Mouse (Mus musculus): ENCODE results near the gene Akt1. TPM values are rescaled to one million over a fixed set of nuclear protein-coding genes. Genes with fewer than 3 reads are reported as not detected.

Gene Akt1
- polyA plus RNA-seq, 1 experiment from 2014 or later: 58.7 TPM

DNA sequence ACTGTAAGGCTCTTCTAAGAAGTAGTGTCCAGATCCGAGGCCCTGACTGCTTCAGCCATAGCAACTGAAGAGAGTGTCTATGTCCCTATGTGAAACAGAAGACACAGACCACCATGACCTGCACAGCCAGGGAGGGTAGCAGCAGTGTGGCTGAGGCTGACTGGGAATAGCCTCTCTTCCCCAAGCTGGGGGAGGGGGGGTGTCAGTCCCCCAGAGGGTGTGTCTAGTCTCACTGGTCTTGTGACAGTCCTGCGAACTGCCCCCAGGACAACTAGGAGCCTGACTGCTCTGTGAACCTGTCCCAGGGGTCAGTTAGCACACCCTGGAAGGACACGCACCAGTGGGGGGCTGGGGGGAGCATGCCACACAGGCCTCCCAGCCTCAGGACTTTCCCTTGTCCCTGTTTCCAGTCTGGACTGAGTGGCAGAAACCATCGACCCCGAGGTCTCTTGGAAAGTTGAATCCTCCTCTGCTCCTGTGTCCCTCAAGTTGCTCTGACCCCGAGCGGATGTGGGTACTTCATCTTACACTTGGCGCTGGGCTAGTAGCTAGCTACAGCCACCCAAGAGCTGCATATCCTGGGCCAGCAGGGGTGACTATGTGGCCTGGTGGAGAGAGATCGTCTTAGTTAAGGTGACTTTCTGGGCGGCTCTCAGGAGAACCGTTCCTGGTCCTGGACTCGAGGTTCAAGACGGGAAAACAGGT, 55.6 kb downstream of the Akt1 start:
- ATAC-seq: no peak
- H3K9ac ChIP-seq (ENCODE audit: low read depth, low read length): peak overlapping the region; percentile 65

DNA sequence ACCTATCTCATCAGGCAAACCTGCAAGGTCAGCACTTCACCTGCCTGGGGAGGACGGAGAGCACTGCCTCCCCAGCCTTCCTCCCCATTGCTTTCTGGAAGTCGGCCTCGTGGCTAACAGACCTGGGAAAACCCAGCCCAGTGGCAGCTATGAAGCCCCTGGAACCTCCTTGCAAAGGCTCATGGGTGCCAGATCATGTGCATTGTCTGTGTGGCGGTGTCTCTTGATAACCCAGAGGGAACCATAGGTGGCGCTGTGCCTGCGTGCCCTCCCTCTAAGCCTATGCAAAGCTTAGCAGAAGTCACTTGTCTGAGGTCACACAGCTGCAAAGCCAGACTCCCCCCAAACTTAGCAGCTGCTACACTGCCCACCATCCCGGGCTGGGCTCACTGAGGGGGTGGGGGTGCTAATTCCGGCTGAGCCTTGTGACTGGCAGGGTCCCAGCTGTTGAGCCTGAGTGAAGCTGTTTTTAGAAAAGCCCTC, 56.7 kb downstream of the Akt1 start:
- WGBS: 12% methylated on average over 8 of the region's 8 CpGs
- H3K27ac ChIP-seq (ENCODE audit: low read length): no peak overlapping the region
- no peak overlapping the region for H3K4me2 ChIP-seq (ENCODE audit: low read length)
- no peaks in the 10 kb centered on the region for H3K36me3 ChIP-seq (ENCODE audit: control insufficient read depth, insufficient read depth, low read length)
- no peak overlapping the region for H3K4me3 ChIP-seq (ENCODE audit: low read depth, low read length)
- peaks cover 9% of the 10 kb centered on the region; the same call in 1 of the 2 replicates for H3K4me1 ChIP-seq (ENCODE audit: control insufficient read depth, insufficient read depth, low read length)
- peaks cover 11% of the 10 kb centered on the region for H3K27me3 ChIP-seq (ENCODE audit: control insufficient read depth, insufficient read depth, low read depth, low read length)
- H3K9me3 ChIP-seq (replicated peaks; ENCODE audit: control insufficient read depth, low read length, poor library complexity, severe bottlenecking): no peaks in the 10 kb centered on the region
- H3K9ac ChIP-seq (ENCODE audit: low read depth, low read length): no peak overlapping the region
- ATAC-seq: 0 out of 2 replicates have a peak, but pooled peaks have one; percentile 38

More for the DNA sequence above, 55.6 kb downstream of the Akt1 start:
- H3K27ac ChIP-seq (ENCODE audit: low read length): no peak overlapping the region
- H3K4me1 ChIP-seq (ENCODE audit: control insufficient read depth, insufficient read depth, low read length): peaks cover 9% of the 10 kb centered on the region; the same call in 1 of the 2 replicates
- no peaks in the 10 kb centered on the region for H3K9me3 ChIP-seq (replicated peaks; ENCODE audit: control insufficient read depth, low read length, poor library complexity, severe bottlenecking)
- peak overlapping the region; percentile 55 for H3K4me3 ChIP-seq (ENCODE audit: low read depth, low read length)
- H3K27me3 ChIP-seq (ENCODE audit: control insufficient read depth, insufficient read depth, low read depth, low read length): peaks cover 11% of the 10 kb centered on the region
- H3K4me2 ChIP-seq (ENCODE audit: low read length): peak overlapping the region; percentile 87
- no peaks in the 10 kb centered on the region for H3K36me3 ChIP-seq (ENCODE audit: control insufficient read depth, insufficient read depth, low read length)
- WGBS: 32% methylated on average over 13 of the region's 13 CpGs

- WGBS: 89% methylated on average over 11 of the region's 11 CpGs
- Histone ChIP-seq H3K27me3 (ENCODE audit: control insufficient read depth, insufficient read depth, low read depth, low read length) (peaks cover 11% of the 10 kb centered on the region), H3K9ac (ENCODE audit: low read depth, low read length) (no peak overlapping the region)
Measured at GRCm38 (mm10) chr12:112617184-112617583, 57.5 kb downstream of the Akt1 start.

GRCm38 (mm10) chr12:112616668-112617067, 58.0 kb downstream of the Akt1 start:
- Histone ChIP-seq H3K36me3 (ENCODE audit: control insufficient read depth, insufficient read depth, low read length) (no peaks in the 10 kb centered on the region), H3K27me3 (ENCODE audit: control insufficient read depth, insufficient read depth, low read depth, low read length) (peaks cover 11% of the 10 kb centered on the region), H3K9ac (ENCODE audit: low read depth, low read length) (no peak overlapping the region), H3K4me3 (ENCODE audit: low read depth, low read length) (no peak overlapping the region), H3K9me3 (replicated peaks; ENCODE audit: control insufficient read depth, low read length, poor library complexity, severe bottlenecking) (no peaks in the 10 kb centered on the region), H3K4me1 (ENCODE audit: control insufficient read depth, insufficient read depth, low read length) (peaks cover 9% of the 10 kb centered on the region; the same call in 1 of the 2 replicates), H3K27ac (ENCODE audit: low read length) (no peak overlapping the region), H3K4me2 (ENCODE audit: low read length) (no peak overlapping the region)
- no peak for ATAC-seq
- 63% methylated on average over 9 of the region's 9 CpGs for WGBS

More at GRCm38 (mm10) chr12:112617184-112617583, 57.5 kb downstream of the Akt1 start:
- Histone ChIP-seq H3K4me3 (ENCODE audit: low read depth, low read length) (no peak overlapping the region), H3K36me3 (ENCODE audit: control insufficient read depth, insufficient read depth, low read length) (no peaks in the 10 kb centered on the region), H3K4me2 (ENCODE audit: low read length) (no peak overlapping the region), H3K4me1 (ENCODE audit: control insufficient read depth, insufficient read depth, low read length) (peaks cover 9% of the 10 kb centered on the region; the same call in 1 of the 2 replicates), H3K27ac (ENCODE audit: low read length) (no peak overlapping the region), H3K9me3 (replicated peaks; ENCODE audit: control insufficient read depth, low read length, poor library complexity, severe bottlenecking) (no peaks in the 10 kb centered on the region)
- no peak for ATAC-seq

- no peak overlapping the region for H3K4me3 ChIP-seq (ENCODE audit: low read depth, low read length)
- H3K4me1 ChIP-seq (ENCODE audit: control insufficient read depth, insufficient read depth, low read length): no peaks in the 10 kb centered on the region
- H3K27ac ChIP-seq (ENCODE audit: low read length): no peak overlapping the region
- H3K9ac ChIP-seq (ENCODE audit: low read depth, low read length): no peak overlapping the region
- no peak for ATAC-seq
- H3K9me3 ChIP-seq (replicated peaks; ENCODE audit: control insufficient read depth, low read length, poor library complexity, severe bottlenecking): no peaks in the 10 kb centered on the region
- no peak overlapping the region for H3K4me2 ChIP-seq (ENCODE audit: low read length)
- no peaks in the 10 kb centered on the region for H3K27me3 ChIP-seq (ENCODE audit: control insufficient read depth, insufficient read depth, low read depth, low read length)
- H3K36me3 ChIP-seq (ENCODE audit: control insufficient read depth, insufficient read depth, low read length): no peaks in the 10 kb centered on the region
- WGBS: 90% methylated on average over 10 of the region's 10 CpGs
Measured at GRCm38 (mm10) chr12:112609031-112609430, 65.7 kb downstream of the Akt1 start.

GRCm38 (mm10) chr12:112606998-112607397, 67.7 kb downstream of the Akt1 start:
- Histone ChIP-seq H3K27ac (ENCODE audit: low read length) (no peak overlapping the region), H3K4me3 (ENCODE audit: low read depth, low read length) (no peak overlapping the region), H3K4me1 (ENCODE audit: control insufficient read depth, insufficient read depth, low read length) (no peaks in the 10 kb centered on the region), H3K9ac (ENCODE audit: low read depth, low read length) (no peak overlapping the region), H3K36me3 (ENCODE audit: control insufficient read depth, insufficient read depth, low read length) (no peaks in the 10 kb centered on the region), H3K4me2 (ENCODE audit: low read length) (no peak overlapping the region), H3K9me3 (replicated peaks; ENCODE audit: control insufficient read depth, low read length, poor library complexity, severe bottlenecking) (no peaks in the 10 kb centered on the region), H3K27me3 (ENCODE audit: control insufficient read depth, insufficient read depth, low read depth, low read length) (no peaks in the 10 kb centered on the region)
- no peak for ATAC-seq
- WGBS: 81% methylated on average over 6 of the region's 6 CpGs

DNA sequence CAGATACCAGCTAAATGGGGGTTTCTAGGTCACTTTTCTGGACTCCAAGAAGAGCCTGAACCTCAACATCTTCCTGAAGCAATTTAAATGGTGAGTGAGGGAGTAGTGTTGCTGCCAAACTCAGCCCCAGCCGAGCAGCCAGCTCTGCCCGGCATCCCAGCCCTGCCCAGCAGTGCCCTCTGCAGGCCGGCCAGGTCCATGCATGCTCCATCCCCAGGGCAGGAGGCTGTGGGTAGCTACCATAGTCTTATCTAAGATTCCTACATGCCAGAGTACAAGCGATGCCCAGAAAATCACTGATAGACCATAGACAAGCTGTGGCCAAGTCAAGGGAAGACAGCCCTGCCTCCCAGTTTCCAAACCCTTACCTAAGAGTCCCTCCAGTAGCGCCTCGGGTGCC, 68.9 kb downstream of the Akt1 start:
- H3K4me1 ChIP-seq (ENCODE audit: control insufficient read depth, insufficient read depth, low read length): no peaks in the 10 kb centered on the region
- H3K27me3 ChIP-seq (ENCODE audit: control insufficient read depth, insufficient read depth, low read depth, low read length): no peaks in the 10 kb centered on the region
- ATAC-seq: 0 out of 2 replicates have a peak, but pooled peaks have one; percentile 55
- WGBS: 47% methylated on average over 6 of the region's 6 CpGs
- H3K9ac ChIP-seq (ENCODE audit: low read depth, low read length): no peak overlapping the region
- H3K4me2 ChIP-seq (ENCODE audit: low read length): no peak overlapping the region
- no peaks in the 10 kb centered on the region for H3K9me3 ChIP-seq (replicated peaks; ENCODE audit: control insufficient read depth, low read length, poor library complexity, severe bottlenecking)
- H3K36me3 ChIP-seq (ENCODE audit: control insufficient read depth, insufficient read depth, low read length): no peaks in the 10 kb centered on the region
- H3K4me3 ChIP-seq (ENCODE audit: low read depth, low read length): no peak overlapping the region
- no peak overlapping the region for H3K27ac ChIP-seq (ENCODE audit: low read length)

GRCm38 (mm10) chr12:112604709-112605649, 69.7 kb downstream of the Akt1 start:
- no peaks in the 10 kb centered on the region for H3K9me3 ChIP-seq (replicated peaks; ENCODE audit: control insufficient read depth, low read length, poor library complexity, severe bottlenecking)
- H3K27me3 ChIP-seq (ENCODE audit: control insufficient read depth, insufficient read depth, low read depth, low read length): no peaks in the 10 kb centered on the region
- H3K36me3 ChIP-seq (ENCODE audit: control insufficient read depth, insufficient read depth, low read length): no peaks in the 10 kb centered on the region
- no peak overlapping the region for H3K4me2 ChIP-seq (ENCODE audit: low read length)
- no peak overlapping the region for H3K4me3 ChIP-seq (ENCODE audit: low read depth, low read length)
- ATAC-seq: peak; percentile 57; the same call in 1 of the 2 replicates
- H3K9ac ChIP-seq (ENCODE audit: low read depth, low read length): no peak overlapping the region
- no peaks in the 10 kb centered on the region for H3K4me1 ChIP-seq (ENCODE audit: control insufficient read depth, insufficient read depth, low read length)
- WGBS: 63% methylated on average over 20 of the region's 20 CpGs
- no peak overlapping the region for H3K27ac ChIP-seq (ENCODE audit: low read length)

Data from midbrain, embryonic 16.5 days (tissue).